Mouse (Mus musculus) midbrain, embryonic 15.5 days (tissue): ENCODE results near the gene AW011738. TPM values are rescaled to one million over a fixed set of nuclear protein-coding genes. Genes with fewer than 3 reads are reported as not detected.

Experiments used
- ATAC-seq: fragments of 200-750 bp; cut with Nextera tagmentation; replicated peaks from 2 replicates; pipeline ENCODE4 v1.8.0; 2017; ENCODE audit warnings: moderate TSS enrichment
- H3K27ac ChIP-seq: fragments of 300-500 bp; sonication (generic); 2 replicates; pipeline ENCODE4 v1.5.1; 2015; ENCODE audit warnings: mild to moderate bottlenecking, inconsistent platforms
- H3K27me3 ChIP-seq: fragments of 300-500 bp; sonication (generic); replicated peaks from 2 replicates; pipeline ENCODE4 v1.6.1; 2015; ENCODE audit warnings: inconsistent platforms
- H3K36me3 ChIP-seq: fragments of 300-500 bp; sonication (generic); replicated peaks from 2 replicates; pipeline ENCODE4 v1.6.1; 2015; ENCODE audit warnings: inconsistent platforms
- H3K4me1 ChIP-seq: fragments of 300-500 bp; sonication (generic); 2 replicates; pipeline ENCODE4 v1.6.1; 2015; ENCODE audit warnings: inconsistent platforms
- H3K4me2 ChIP-seq: fragments of 300-500 bp; sonication (generic); 2 replicates; pipeline ENCODE4 v1.6.1; 2015; ENCODE audit warnings: inconsistent platforms, mild to moderate bottlenecking, moderate library complexity
- H3K4me3 ChIP-seq: fragments of 300-500 bp; sonication (generic); 2 replicates; pipeline ENCODE4 v1.5.1; 2015; ENCODE audit warnings: mild to moderate bottlenecking, inconsistent platforms
- H3K9ac ChIP-seq: fragments of 300-500 bp; sonication (generic); 2 replicates; pipeline ENCODE4 v1.6.1; 2015; ENCODE audit warnings: mild to moderate bottlenecking, inconsistent platforms
- H3K9me3 ChIP-seq: fragments of 300-500 bp; sonication (generic); 2 replicates; pipeline ENCODE4 v1.6.1; 2016; ENCODE audit warnings: inconsistent platforms
- WGBS: fragments of 180-500 bp; shearing (Covaris S2); methylation state at CpG from one replicate; pipeline ENCODE4 v1.1.7; 2015; ENCODE audit warnings: mixed read lengths; 5-methylcytosine and 5-hydroxymethylcytosine counted together
- microRNA-seq: library from miRNA; unstranded; fragments of <30 nt; microRNA quantifications from one replicate; pipeline ENCODE4, GENCODE M21; 2016
- polyA plus RNA-seq: library from polyadenylated mRNA; unstranded; fragments of >200 nt; fragmentation: Nextera tagmentation; extraction: Ambion mirVana; gene quantifications from 2 replicates; pipeline ENCODE4 v1.2.1, GENCODE M21; 2015

AW011738 gene
- polyA plus RNA-seq, 1 experiment from 2014 or later, result 4.0 TPM

- no peak overlapping the region for H3K9ac ChIP-seq
- no peaks in the 10 kb centered on the region for H3K36me3 ChIP-seq
- peak; percentile 48 for ATAC-seq
- H3K27me3 ChIP-seq, result peaks cover 13% of the 10 kb centered on the region
- no peaks in the 10 kb centered on the region for H3K9me3 ChIP-seq
- whole genome bisulfite sequencing, result 2% methylated on average over 30 of the region's 30 CpGs
- H3K27ac ChIP-seq, result no peak overlapping the region
- peaks cover 38% of the 10 kb centered on the region for H3K4me1 ChIP-seq
- peak overlapping the region; percentile 46 for H3K4me2 ChIP-seq
- H3K4me3 ChIP-seq, result peak overlapping the region; percentile 28
Observed at GRCm38 (mm10) chr4:156254361-156255077, 51.4 kb downstream of the AW011738 start.

Small RNA genes within 50 kb of the gene (microRNA-seq; reads per million reads assigned to microRNA genes)
- 3.3 reads per million, percentile 16 among the genes with 10 or more reads in this experiment for gene Mir7658

Other genes starting within 250 kb of the AW011738 start
- 6.8 and 9.5 TPM in 2 replicates for gene C1qtnf12, start 241.0 kb upstream of the AW011738 start, polyA plus RNA-seq
- 38.5 and 38.9 TPM in 2 replicates for gene B3galt6, start 210.7 kb upstream of the AW011738 start, polyA plus RNA-seq
- gene Sdf4, start 210.4 kb upstream of the AW011738 start, polyA plus RNA-seq, result 113 and 118 TPM in 2 replicates
- 0.56 and 0.83 TPM in 2 replicates for gene Tnfrsf4, start 189.5 kb upstream of the AW011738 start, polyA plus RNA-seq
- 3.2 and 3.6 TPM in 2 replicates for gene Tnfrsf18, start 177.1 kb upstream of the AW011738 start, polyA plus RNA-seq
- not detected in 2 replicates for gene Ttll10, start 143.9 kb upstream of the AW011738 start, polyA plus RNA-seq
- gene 9430015G10Rik, start 93.3 kb upstream of the AW011738 start, polyA plus RNA-seq, result 37.6 TPM in 2 replicates
- 0.62 and 0.83 TPM in 2 replicates for gene Rnf223, start 72.8 kb upstream of the AW011738 start, polyA plus RNA-seq
- gene Agrn, start 5.8 kb upstream of the AW011738 start, polyA plus RNA-seq, result 141 and 142 TPM in 2 replicates
- gene Isg15, start 2.5 kb upstream of the AW011738 start, polyA plus RNA-seq, result 2.2 and 3.8 TPM in 2 replicates
- 2.2 and 2.4 TPM in 2 replicates for gene Perm1, start 12.6 kb downstream of the AW011738 start, polyA plus RNA-seq
- 29.1 and 30.1 TPM in 2 replicates for gene Plekhn1, start 31.6 kb downstream of the AW011738 start, polyA plus RNA-seq
- gene Noc2l, start 32.7 kb downstream of the AW011738 start, polyA plus RNA-seq, result 56.6 and 60.4 TPM in 2 replicates
- 4.8 and 5.5 TPM in 2 replicates for gene Samd11, start 52.4 kb downstream of the AW011738 start, polyA plus RNA-seq
- not detected in 2 replicates for gene Vmn2r-ps159, start 127.8 kb downstream of the AW011738 start, polyA plus RNA-seq